Mouse (Mus musculus) thymus, postnatal 4 days (tissue): ENCODE measurements around the gene Rpsa.
A peak's percentile ranks its signal among the peaks of the same experiment; 100 is the strongest.

ENCODE experiments used
- DNase-seq: peaks from one replicate; pipeline ENCODE4 v3.0.0; 2021

Gene Rpsa

GRCm38 (mm10) chr9:120114051-120114788, 13.3 kb upstream of the Rpsa start:
- no peak for DNase-seq

GRCm38 (mm10) chr9:120114789-120115151, 12.7 kb upstream of the Rpsa start:
- no peak for DNase-seq

GRCm38 (mm10) chr9:120115580-120115979, 11.9 kb upstream of the Rpsa start:
- no peak for DNase-seq

- no peak for DNase-seq
These were observed 11.3 kb upstream of the Rpsa start for GRCm38 (mm10) chr9:120116184-120116624.

GRCm38 (mm10) chr9:120118212-120118611, 9.3 kb upstream of the Rpsa start:
- DNase-seq, result no peak

GRCm38 (mm10) chr9:120120503-120120902, 7.0 kb upstream of the Rpsa start:
- no peak for DNase-seq

GRCm38 (mm10) chr9:120126868-120127267, 621 bp upstream of the Rpsa start:
- no peak for DNase-seq

- no peak for DNase-seq
These were observed 1.8 kb downstream of the Rpsa start for GRCm38 (mm10) chr9:120129276-120129675.

- DNase-seq, result no peak
These were observed 4.3 kb downstream of the Rpsa start for GRCm38 (mm10) chr9:120131784-120132288.

GRCm38 (mm10) chr9:120132980-120133754, 5.7 kb downstream of the Rpsa start:
- no peak for DNase-seq

GRCm38 (mm10) chr9:120133755-120134475, 6.4 kb downstream of the Rpsa start:
- no peak for DNase-seq

GRCm38 (mm10) chr9:120134529-120135160, 7.2 kb downstream of the Rpsa start:
- DNase-seq, result no peak

GRCm38 (mm10) chr9:120135454-120135853, 8.0 kb downstream of the Rpsa start:
- no peak for DNase-seq

GRCm38 (mm10) chr9:120140652-120141051, 13.2 kb downstream of the Rpsa start:
- DNase-seq, result peak; percentile 88

GRCm38 (mm10) chr9:120144474-120144873, 17.0 kb downstream of the Rpsa start:
- DNase-seq, result no peak

- no peak for DNase-seq
These were observed 21.8 kb downstream of the Rpsa start, which contains the start of gene Mobp for GRCm38 (mm10) chr9:120149222-120149828. Gene Mobp, plus strand, starts transcription at chr9:120149707.

- no peak for DNase-seq
These were observed 23.7 kb downstream of the Rpsa start for GRCm38 (mm10) chr9:120151152-120151551.

GRCm38 (mm10) chr9:120151906-120152399, 24.5 kb downstream of the Rpsa start:
- DNase-seq, result no peak

- no peak for DNase-seq
These were observed 30.6 kb downstream of the Rpsa start for GRCm38 (mm10) chr9:120158047-120158446.

- no peak for DNase-seq
These were observed 36.4 kb downstream of the Rpsa start for GRCm38 (mm10) chr9:120163862-120164261.

GRCm38 (mm10) chr9:120167826-120168225, 40.3 kb downstream of the Rpsa start:
- DNase-seq, result no peak

- DNase-seq, result peak; percentile 87
These were observed 43.8 kb downstream of the Rpsa start for GRCm38 (mm10) chr9:120171295-120171694.
